Mouse (Mus musculus) bone marrow, adult 2 months (tissue): ENCODE results near the gene Nxf1.

Experiments used
- CTCF ChIP-seq: fragments of 200-500 bp; IDR thresholded peaks from 2 replicates; pipeline ENCODE4 v1.5.1; 2011; ENCODE audit warnings: low read length, control low read depth; ENCODE audit not compliant: control insufficient read depth, insufficient read depth
- POLR2A ChIP-seq: fragments of 200-500 bp; IDR thresholded peaks from 2 replicates; pipeline ENCODE4 v1.6.1; 2011; ENCODE audit warnings: low read depth, mild to moderate bottlenecking, control low read depth, low read length, borderline replicate concordance; ENCODE audit not compliant: control insufficient read depth

- peak; percentile 11; the same call in 1 of the 2 replicates for TF ChIP-seq CTCF
- TF ChIP-seq POLR2A, result peak; percentile 93
Observed at GRCm38 (mm10) chr19:8770567-8771270, 13.8 kb downstream of the Nxf1 start, which contains the start of gene Tmem223.
